Mouse (Mus musculus): ENCODE data around the gene Rbks. TPM values are rescaled to one million over a fixed set of nuclear protein-coding genes. Genes with fewer than 3 reads are reported as not detected.

The Rbks gene
- polyA plus RNA-seq, 1 experiment from 2014 or later: 4.9 TPM

- no peak overlapping the region for H3K4me3 ChIP-seq
These were observed 2.0 kb upstream of the Rbks start for GRCm38 (mm10) chr5:31699397-31699796.

DNA sequence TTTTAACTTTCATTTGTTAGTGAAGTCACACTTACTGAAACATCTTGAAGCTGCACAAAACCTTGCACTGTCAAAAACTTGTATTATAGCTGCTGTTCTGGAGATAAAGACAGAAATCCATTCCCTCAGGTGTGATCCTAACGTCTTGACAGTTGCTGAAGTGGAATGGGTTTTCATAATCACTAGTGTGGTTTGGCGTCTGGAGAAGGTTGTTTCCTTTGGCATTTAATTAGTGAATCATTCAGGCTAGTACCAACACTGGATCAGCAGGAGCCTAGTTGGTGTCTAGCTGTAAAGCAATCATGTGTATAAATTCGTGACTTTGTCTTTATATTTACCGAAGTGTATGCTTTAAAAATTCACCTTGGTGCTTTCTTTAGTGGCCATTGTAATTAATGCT, 1.5 kb upstream of the Rbks start:
- Histone ChIP-seq H3K9me3 (replicated peaks) (no peaks in the 10 kb centered on the region), H3K4me1 (peaks cover 9% of the 10 kb centered on the region), H3K36me3 (0 out of 2 replicates have a peak, but pooled peaks cover 2% of the 10 kb centered on the region), H3K27ac (no peak overlapping the region), H3K27me3 (ENCODE audit: low read depth, poor library complexity, severe bottlenecking) (no peaks in the 10 kb centered on the region), H3K4me3 (no peak overlapping the region)
- 61% methylated on average over 4 of the region's 4 CpGs for WGBS
- DNase-seq (ENCODE audit: low spot score): no peak

More at GRCm38 (mm10) chr5:31699397-31699796, 2.0 kb upstream of the Rbks start:
- Histone ChIP-seq H3K27ac (no peak overlapping the region), H3K36me3 (0 out of 2 replicates have a peak, but pooled peaks cover 2% of the 10 kb centered on the region), H3K27me3 (ENCODE audit: low read depth, poor library complexity, severe bottlenecking) (no peaks in the 10 kb centered on the region), H3K9me3 (replicated peaks) (no peaks in the 10 kb centered on the region), H3K4me1 (peaks cover 9% of the 10 kb centered on the region)
- no peak for DNase-seq (ENCODE audit: low spot score)

DNA sequence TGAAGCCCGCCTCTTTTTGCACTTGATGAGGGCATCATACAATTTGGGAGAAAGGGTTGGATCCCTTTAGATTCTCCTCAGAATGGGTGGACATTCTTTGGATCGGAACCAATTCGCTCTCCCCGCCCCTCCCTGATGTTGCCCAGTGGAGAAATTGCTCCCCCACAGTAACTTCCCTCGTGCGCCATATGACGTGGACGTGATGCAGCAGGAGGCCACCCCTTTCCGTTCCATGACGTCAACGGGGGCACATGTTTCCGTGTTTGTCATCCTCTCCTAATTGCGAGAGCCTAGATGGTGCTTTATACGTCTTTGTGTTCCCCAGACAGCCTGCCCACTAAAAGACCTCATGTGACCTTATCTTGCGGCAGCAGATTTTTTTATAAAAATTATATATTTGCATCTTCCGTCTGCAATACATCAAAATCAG, 885 bp upstream of the Rbks start:
- peak; percentile 83 for DNase-seq (ENCODE audit: low spot score)
- Histone ChIP-seq H3K36me3 (no peaks in the 10 kb centered on the region), H3K27me3 (ENCODE audit: low read depth, poor library complexity, severe bottlenecking) (no peaks in the 10 kb centered on the region), H3K4me3 (peak overlapping the region; percentile 78), H3K4me1 (peaks cover 9% of the 10 kb centered on the region), H3K27ac (peak overlapping the region; percentile 92), H3K9me3 (replicated peaks) (no peaks in the 10 kb centered on the region)
- 8% methylated on average over 16 of the region's 16 CpGs for WGBS

DNA sequence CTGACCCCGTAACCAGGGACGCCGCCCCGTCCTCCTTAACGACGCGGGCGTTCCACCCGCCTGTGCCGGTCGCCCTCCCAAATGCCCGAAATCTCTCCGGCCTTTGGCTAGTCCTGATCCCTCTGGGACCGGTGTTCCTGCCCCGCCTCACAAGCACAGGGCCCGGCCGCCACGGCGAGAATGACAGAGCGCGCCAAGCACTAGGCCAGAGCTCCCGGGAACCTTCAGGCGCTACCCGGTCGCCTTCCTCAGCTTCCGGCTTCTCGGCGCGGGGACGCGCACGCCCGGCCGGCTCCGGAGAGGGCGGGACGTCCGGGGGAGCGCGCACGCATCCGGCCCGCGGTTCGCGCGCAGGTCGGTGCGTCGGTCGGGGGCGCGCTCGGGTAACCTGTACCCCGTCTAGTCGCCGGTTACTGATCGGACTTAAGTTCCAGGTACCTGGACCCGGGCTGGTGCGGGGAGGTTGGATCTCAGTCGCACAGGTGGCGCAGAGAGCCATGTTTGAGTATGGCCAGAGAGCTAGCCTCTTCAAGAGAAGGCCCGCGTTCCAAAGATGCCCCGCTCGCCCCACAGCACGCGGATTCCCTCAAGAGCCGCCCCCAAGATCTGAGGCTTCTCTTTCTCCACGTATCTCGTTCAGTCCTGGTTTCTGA, 343 bp upstream of the Rbks start, which contains the start of gene Babam2:
Gene Babam2 (plus strand): TSS at position 41 of the 653 bp plus-strand sequence.
- Histone ChIP-seq H3K36me3 (no peaks in the 10 kb centered on the region), H3K27ac (peak within 1 kb of the TSS; percentile 92), H3K27me3 (ENCODE audit: low read depth, poor library complexity, severe bottlenecking) (no peaks in the 10 kb centered on the region), H3K4me1 (peaks cover 9% of the 10 kb centered on the region), H3K4me3 (peak within 1 kb of the TSS; percentile 78), H3K9me3 (replicated peaks) (no peaks in the 10 kb centered on the region)
- WGBS: under 1% methylated on average over 62 of the region's 71 CpGs
- peak; percentile 96 for DNase-seq (ENCODE audit: low spot score)

GRCm38 (mm10) chr5:31693191-31693590, 4.2 kb downstream of the Rbks start:
- Histone ChIP-seq H3K9me3 (replicated peaks) (no peaks in the 10 kb centered on the region), H3K27ac (no peak overlapping the region), H3K27me3 (ENCODE audit: low read depth, poor library complexity, severe bottlenecking) (no peaks in the 10 kb centered on the region), H3K4me1 (peaks cover 7% of the 10 kb centered on the region), H3K4me3 (no peak overlapping the region), H3K36me3 (no peaks in the 10 kb centered on the region)
- no peak for DNase-seq (ENCODE audit: low spot score)

DNA sequence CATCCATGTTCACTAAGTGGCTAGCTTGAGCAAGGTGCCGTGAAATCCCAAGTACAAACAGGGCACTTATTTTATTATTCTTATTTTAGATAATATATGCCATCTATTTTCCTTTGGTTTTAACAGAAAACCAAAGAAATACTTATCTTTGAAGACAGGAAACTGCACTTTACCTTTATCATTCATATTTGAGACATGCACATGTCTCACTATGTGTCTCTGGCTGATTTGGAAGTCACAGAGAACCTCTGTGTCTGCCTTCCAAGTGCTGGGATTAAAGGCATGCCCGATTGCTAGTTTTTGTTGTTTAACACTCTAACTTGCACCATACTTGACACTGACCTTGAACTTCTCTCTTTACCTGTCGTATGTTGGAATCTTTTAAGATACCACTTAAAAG, 9.5 kb downstream of the Rbks start:
- Histone ChIP-seq H3K4me1 (no peaks in the 10 kb centered on the region), H3K9me3 (replicated peaks) (no peaks in the 10 kb centered on the region), H3K4me3 (no peak overlapping the region), H3K27me3 (ENCODE audit: low read depth, poor library complexity, severe bottlenecking) (no peaks in the 10 kb centered on the region), H3K36me3 (no peaks in the 10 kb centered on the region), H3K27ac (no peak overlapping the region)
- DNase-seq (ENCODE audit: low spot score): no peak
- WGBS: 92% methylated on average over 3 of the region's 3 CpGs

GRCm38 (mm10) chr5:31686040-31686439, 11.4 kb downstream of the Rbks start:
- no peaks in the 10 kb centered on the region for H3K36me3 ChIP-seq
- H3K4me1 ChIP-seq: no peaks in the 10 kb centered on the region
- no peak overlapping the region for H3K4me3 ChIP-seq
- no peak for DNase-seq (ENCODE audit: low spot score)
- WGBS: 65% methylated on average over 2 of the region's 2 CpGs
- H3K9me3 ChIP-seq (replicated peaks): no peaks in the 10 kb centered on the region
- no peak overlapping the region for H3K27ac ChIP-seq
- no peaks in the 10 kb centered on the region for H3K27me3 ChIP-seq (ENCODE audit: low read depth, poor library complexity, severe bottlenecking)

- Histone ChIP-seq H3K9me3 (replicated peaks) (no peaks in the 10 kb centered on the region), H3K4me1 (no peaks in the 10 kb centered on the region), H3K36me3 (no peaks in the 10 kb centered on the region), H3K27me3 (ENCODE audit: low read depth, poor library complexity, severe bottlenecking) (no peaks in the 10 kb centered on the region), H3K27ac (no peak overlapping the region), H3K4me3 (no peak overlapping the region)
- WGBS: 92% methylated on average over 1 of the region's 1 CpGs
- no peak for DNase-seq (ENCODE audit: low spot score)
These were observed 15.1 kb downstream of the Rbks start for GRCm38 (mm10) chr5:31682305-31682704.

DNA sequence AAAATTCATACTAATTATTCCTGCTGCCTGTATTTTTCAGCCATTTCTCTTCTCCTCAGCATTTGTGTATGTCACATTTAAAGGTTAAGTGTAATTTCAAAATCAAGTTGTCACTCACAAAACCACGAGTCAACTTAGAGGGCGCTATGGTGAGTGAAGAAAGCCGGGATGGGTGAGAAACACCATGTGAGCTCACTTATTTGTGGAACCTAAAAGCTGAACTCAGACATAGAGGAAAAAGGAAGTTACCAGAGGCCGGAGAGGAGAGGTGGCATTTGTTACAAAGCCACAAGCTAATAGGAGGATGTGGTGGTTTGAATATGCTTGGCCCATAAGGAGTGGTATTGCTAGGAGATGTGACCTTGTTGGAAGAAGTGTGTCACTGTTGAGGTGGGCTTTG, 17.2 kb downstream of the Rbks start:
- Histone ChIP-seq H3K9me3 (replicated peaks) (no peaks in the 10 kb centered on the region), H3K27ac (no peak overlapping the region), H3K4me1 (no peaks in the 10 kb centered on the region), H3K4me3 (no peak overlapping the region), H3K27me3 (ENCODE audit: low read depth, poor library complexity, severe bottlenecking) (no peaks in the 10 kb centered on the region), H3K36me3 (no peaks in the 10 kb centered on the region)
- DNase-seq (ENCODE audit: low spot score): no peak
- WGBS: 86% methylated on average over 4 of the region's 4 CpGs

- H3K36me3 ChIP-seq: no peaks in the 10 kb centered on the region
- H3K9me3 ChIP-seq (replicated peaks): no peaks in the 10 kb centered on the region
- H3K27me3 ChIP-seq (ENCODE audit: low read depth, poor library complexity, severe bottlenecking): no peaks in the 10 kb centered on the region
- no peak overlapping the region for H3K27ac ChIP-seq
- no peak overlapping the region for H3K4me3 ChIP-seq
- no peak for DNase-seq (ENCODE audit: low spot score)
- WGBS: 55% methylated on average over 1 of the region's 1 CpGs
- H3K4me1 ChIP-seq: no peaks in the 10 kb centered on the region
These were observed 19.4 kb downstream of the Rbks start for GRCm38 (mm10) chr5:31678000-31678399.

GRCm38 (mm10) chr5:31673431-31673830, 24.0 kb downstream of the Rbks start:
- H3K36me3 ChIP-seq: no peaks in the 10 kb centered on the region
- H3K4me3 ChIP-seq: no peak overlapping the region
- no peak overlapping the region for H3K27ac ChIP-seq
- 88% methylated on average over 2 of the region's 2 CpGs for WGBS
- H3K4me1 ChIP-seq: peaks cover 7% of the 10 kb centered on the region; the same call in 1 of the 2 replicates
- no peaks in the 10 kb centered on the region for H3K9me3 ChIP-seq (replicated peaks)
- H3K27me3 ChIP-seq (ENCODE audit: low read depth, poor library complexity, severe bottlenecking): no peaks in the 10 kb centered on the region
- no peak for DNase-seq (ENCODE audit: low spot score)

- DNase-seq (ENCODE audit: low spot score): no peak
- Histone ChIP-seq H3K4me1 (peaks cover 11% of the 10 kb centered on the region), H3K27ac (no peak overlapping the region), H3K36me3 (no peaks in the 10 kb centered on the region), H3K9me3 (replicated peaks) (no peaks in the 10 kb centered on the region), H3K27me3 (ENCODE audit: low read depth, poor library complexity, severe bottlenecking) (no peaks in the 10 kb centered on the region), H3K4me3 (no peak overlapping the region)
- 57% methylated on average over 2 of the region's 2 CpGs for WGBS
These were observed 26.3 kb downstream of the Rbks start for GRCm38 (mm10) chr5:31671137-31671536.

- H3K27ac ChIP-seq: no peak overlapping the region
- H3K36me3 ChIP-seq: no peaks in the 10 kb centered on the region
- no peak for DNase-seq (ENCODE audit: low spot score)
- no peaks in the 10 kb centered on the region for H3K27me3 ChIP-seq (ENCODE audit: low read depth, poor library complexity, severe bottlenecking)
- no peak overlapping the region for H3K4me3 ChIP-seq
- no peaks in the 10 kb centered on the region for H3K9me3 ChIP-seq (replicated peaks)
- peaks cover 16% of the 10 kb centered on the region for H3K4me1 ChIP-seq
- 77% methylated on average over 5 of the region's 5 CpGs for WGBS
These were observed 27.4 kb downstream of the Rbks start for GRCm38 (mm10) chr5:31669984-31670383.
